Mouse (Mus musculus): ENCODE results near the gene Gprin2.

The Gprin2 gene

GRCm38 (mm10) chr14:34201231-34202035 lies at the start of gene Gprin2:
TSS of gene Gprin2 (minus strand) at chr14:34201653.
- DNase-seq (ENCODE audit: low spot score in 2 of 2) = peak in 1 of 2 experiments; percentile 16

- no peak for DNase-seq (ENCODE audit: low spot score in 2 of 2)
These were observed 39.2 kb upstream of the Gprin2 start for GRCm38 (mm10) chr14:34240676-34241075.

- DNase-seq (ENCODE audit: low spot score in 2 of 2) = no peak
These were observed 38.8 kb upstream of the Gprin2 start for GRCm38 (mm10) chr14:34240263-34240662.

GRCm38 (mm10) chr14:34234630-34235380 lies 33.4 kb upstream of the Gprin2 start:
- DNase-seq (ENCODE audit: low spot score in 2 of 2) = peak; percentile 39 to 68

- DNase-seq (ENCODE audit: low spot score in 2 of 2) = no peak
These were observed 32.4 kb upstream of the Gprin2 start for GRCm38 (mm10) chr14:34233846-34234245.

- no peak for DNase-seq (ENCODE audit: low spot score in 2 of 2)
These were observed 31.6 kb upstream of the Gprin2 start for GRCm38 (mm10) chr14:34232866-34233680.

GRCm38 (mm10) chr14:34232340-34232739 lies 30.9 kb upstream of the Gprin2 start:
- DNase-seq (ENCODE audit: low spot score in 2 of 2) = no peak

GRCm38 (mm10) chr14:34228830-34229506 lies 27.5 kb upstream of the Gprin2 start:
- no peak for DNase-seq (ENCODE audit: low spot score in 2 of 2)

- DNase-seq (ENCODE audit: low spot score in 2 of 2) = no peak
These were observed 26.5 kb upstream of the Gprin2 start for GRCm38 (mm10) chr14:34227981-34228380.

- DNase-seq (ENCODE audit: low spot score in 2 of 2) = no peak
These were observed 25.1 kb upstream of the Gprin2 start for GRCm38 (mm10) chr14:34226566-34226965.

GRCm38 (mm10) chr14:34225986-34226385 lies 24.5 kb upstream of the Gprin2 start:
- no peak for DNase-seq (ENCODE audit: low spot score in 2 of 2)

GRCm38 (mm10) chr14:34223362-34223898 lies 22.0 kb upstream of the Gprin2 start:
- DNase-seq (ENCODE audit: low spot score in 2 of 2) = no peak

- DNase-seq (ENCODE audit: low spot score in 2 of 2) = no peak
These were observed 20.1 kb upstream of the Gprin2 start for GRCm38 (mm10) chr14:34221416-34222077.

- DNase-seq (ENCODE audit: low spot score in 2 of 2) = no peak
These were observed 19.0 kb upstream of the Gprin2 start for GRCm38 (mm10) chr14:34220426-34220825.

GRCm38 (mm10) chr14:34219786-34220198 lies 18.3 kb upstream of the Gprin2 start:
- no peak for DNase-seq (ENCODE audit: low spot score in 2 of 2)

- DNase-seq (ENCODE audit: low spot score in 2 of 2) = no peak
These were observed 17.8 kb upstream of the Gprin2 start, which contains the start of gene Syt15 for GRCm38 (mm10) chr14:34219295-34219694. TSS of gene Syt15 (plus strand) at chr14:34219595.

- no peak for DNase-seq (ENCODE audit: low spot score in 2 of 2)
These were observed 14.1 kb upstream of the Gprin2 start for GRCm38 (mm10) chr14:34215451-34216127.

- no peak for DNase-seq (ENCODE audit: low spot score in 2 of 2)
These were observed 8.5 kb upstream of the Gprin2 start for GRCm38 (mm10) chr14:34209942-34210341.

- DNase-seq (ENCODE audit: low spot score in 2 of 2) = no peak
These were observed 7.6 kb upstream of the Gprin2 start for GRCm38 (mm10) chr14:34209080-34209479.

- no peak for DNase-seq (ENCODE audit: low spot score in 2 of 2)
These were observed 7.2 kb upstream of the Gprin2 start for GRCm38 (mm10) chr14:34208651-34209050.

All from urinary bladder, postnatal 36 days (tissue).